Mouse (Mus musculus): ENCODE measurements at regions not wholly inside any gene's neighbourhood (a gene's known extent, or its start where the extent isn't known, plus 50 kb on each side); places are given as distances from the start of the nearest gene placed in this dataset.

DNA sequence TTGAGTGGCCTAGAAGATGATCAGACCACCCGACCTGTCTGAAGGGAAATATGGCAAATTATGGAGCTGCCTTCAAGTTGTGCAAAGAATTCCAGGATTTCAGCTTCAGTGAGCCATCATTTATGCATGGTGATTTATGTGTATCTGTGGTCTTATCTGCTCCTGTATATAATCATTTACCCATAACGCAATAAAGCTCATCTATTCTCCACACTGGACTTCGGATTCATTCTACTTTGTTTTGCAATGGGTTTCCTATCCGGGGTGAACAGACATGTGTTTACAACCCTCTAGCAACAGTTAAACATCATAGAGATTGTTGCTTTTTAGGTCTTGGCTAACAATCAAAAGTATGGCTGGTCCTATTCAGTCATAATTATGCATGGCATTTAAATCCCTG, 145.1 kb downstream of the Pcdh10 start:
- no peak overlapping the region for H3K9ac ChIP-seq (ENCODE audit: low read depth, low read length)
- H3K27ac ChIP-seq (ENCODE audit: low read length), result no peak overlapping the region
- no peak overlapping the region for H3K4me3 ChIP-seq (ENCODE audit: low read length)
- peak; percentile 98 for ATAC-seq
- no peaks in the 10 kb centered on the region for H3K36me3 ChIP-seq (ENCODE audit: control insufficient read depth, insufficient read depth, low read length)
- no peaks in the 10 kb centered on the region for H3K27me3 ChIP-seq (replicated peaks; ENCODE audit: control insufficient read depth, insufficient read depth, low read length)
- no peak overlapping the region for H3K4me2 ChIP-seq (ENCODE audit: low read depth, low read length)
- H3K9me3 ChIP-seq (ENCODE audit: control insufficient read depth, low read length), result no peaks in the 10 kb centered on the region
- WGBS, result 38% methylated on average over 4 of the region's 4 CpGs
- no peaks in the 10 kb centered on the region for H3K4me1 ChIP-seq (ENCODE audit: control insufficient read depth, insufficient read depth, low read length)

- no peaks in the 10 kb centered on the region for H3K4me1 ChIP-seq (ENCODE audit: control insufficient read depth, insufficient read depth, low read length)
- no peak overlapping the region for H3K27ac ChIP-seq (ENCODE audit: low read length)
- H3K36me3 ChIP-seq (ENCODE audit: control insufficient read depth, insufficient read depth, low read length), result no peaks in the 10 kb centered on the region
- no peaks in the 10 kb centered on the region for H3K9me3 ChIP-seq (ENCODE audit: control insufficient read depth, low read length)
- no peak overlapping the region for H3K4me3 ChIP-seq (ENCODE audit: low read length)
- H3K9ac ChIP-seq (ENCODE audit: low read depth, low read length), result no peak overlapping the region
- no peak for ATAC-seq
- H3K4me2 ChIP-seq (ENCODE audit: low read depth, low read length), result no peak overlapping the region
- 78% methylated on average over 3 of the region's 3 CpGs for WGBS
- no peaks in the 10 kb centered on the region for H3K27me3 ChIP-seq (replicated peaks; ENCODE audit: control insufficient read depth, insufficient read depth, low read length)
These were observed 168.9 kb downstream of the Pcdh10 start for GRCm38 (mm10) chr3:45547091-45547490.

DNA sequence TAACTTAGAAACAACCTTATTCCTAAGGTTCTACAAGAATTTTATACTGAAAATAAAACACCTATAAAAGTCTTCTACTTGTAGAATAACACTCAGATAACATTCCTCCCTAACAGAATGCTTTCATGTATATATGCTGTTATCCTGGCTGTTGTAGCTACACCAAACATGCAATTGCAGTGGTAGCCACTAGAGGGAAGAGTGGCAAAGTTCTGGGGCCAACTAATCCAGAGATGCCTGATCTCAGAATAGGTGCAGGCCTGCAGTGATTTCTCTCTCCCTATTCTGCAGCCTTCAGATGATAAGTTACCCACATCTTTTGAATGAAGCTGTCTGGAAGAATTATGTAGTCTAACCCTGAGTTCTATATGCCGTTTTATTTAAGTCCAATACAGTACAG, 177.5 kb downstream of the Pcdh10 start:
- H3K27me3 ChIP-seq (replicated peaks; ENCODE audit: control insufficient read depth, insufficient read depth, low read length), result no peaks in the 10 kb centered on the region
- H3K9me3 ChIP-seq (ENCODE audit: control insufficient read depth, low read length), result no peaks in the 10 kb centered on the region
- ATAC-seq, result no peak
- WGBS, result 18% methylated on average over 1 of the region's 1 CpGs
- no peaks in the 10 kb centered on the region for H3K36me3 ChIP-seq (ENCODE audit: control insufficient read depth, insufficient read depth, low read length)
- no peak overlapping the region for H3K4me3 ChIP-seq (ENCODE audit: low read length)
- no peak overlapping the region for H3K27ac ChIP-seq (ENCODE audit: low read length)
- no peak overlapping the region for H3K9ac ChIP-seq (ENCODE audit: low read depth, low read length)
- no peaks in the 10 kb centered on the region for H3K4me1 ChIP-seq (ENCODE audit: control insufficient read depth, insufficient read depth, low read length)
- no peak overlapping the region for H3K4me2 ChIP-seq (ENCODE audit: low read depth, low read length)

DNA sequence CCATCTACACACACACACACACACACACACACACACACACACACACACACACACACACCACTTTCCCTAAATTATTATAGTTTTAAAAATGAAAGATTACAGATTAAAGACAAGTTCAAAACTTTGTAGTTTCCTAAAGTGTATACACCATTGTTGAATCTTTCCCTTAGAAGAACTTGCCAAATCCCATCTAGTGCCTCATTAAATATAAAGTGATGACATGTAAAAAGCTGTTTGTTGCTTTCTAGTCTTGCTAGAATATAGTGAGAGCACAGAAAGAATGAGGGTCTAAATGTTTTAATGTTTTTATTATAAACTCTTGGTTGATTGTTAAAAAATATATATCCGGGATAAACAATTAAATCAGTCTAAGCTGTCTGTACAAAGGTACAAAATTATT, 194.8 kb downstream of the Pcdh10 start:
- Histone ChIP-seq H3K36me3 (ENCODE audit: control insufficient read depth, insufficient read depth, low read length) (no peaks in the 10 kb centered on the region), H3K4me1 (ENCODE audit: control insufficient read depth, insufficient read depth, low read length) (no peaks in the 10 kb centered on the region), H3K27me3 (replicated peaks; ENCODE audit: control insufficient read depth, insufficient read depth, low read length) (no peaks in the 10 kb centered on the region), H3K9me3 (ENCODE audit: control insufficient read depth, low read length) (no peaks in the 10 kb centered on the region), H3K4me2 (ENCODE audit: low read depth, low read length) (no peak overlapping the region), H3K4me3 (ENCODE audit: low read length) (no peak overlapping the region), H3K9ac (ENCODE audit: low read depth, low read length) (no peak overlapping the region), H3K27ac (ENCODE audit: low read length) (no peak overlapping the region)
- 92% methylated on average over 1 of the region's 1 CpGs for WGBS
- no peak for ATAC-seq

DNA sequence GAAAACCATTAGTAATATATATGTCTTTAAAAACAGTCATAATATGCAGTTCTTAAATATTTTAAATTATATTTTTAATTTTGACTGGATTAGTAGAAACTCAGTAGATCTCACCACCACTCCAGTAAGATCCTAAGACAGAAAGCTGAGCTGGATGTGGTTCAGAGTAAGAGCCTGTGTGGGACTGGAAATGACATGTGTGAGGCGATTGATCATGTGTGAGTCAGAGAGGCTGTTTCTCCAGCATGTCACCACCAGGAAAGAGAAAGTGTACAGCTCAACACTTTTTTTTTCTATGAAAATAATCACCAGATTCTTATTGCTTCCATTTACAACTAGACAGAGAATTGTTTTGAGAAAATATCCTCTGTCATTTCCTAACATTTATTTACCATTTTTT, 198.8 kb downstream of the Pcdh10 start:
- Histone ChIP-seq H3K36me3 (ENCODE audit: control insufficient read depth, insufficient read depth, low read length) (no peaks in the 10 kb centered on the region), H3K27ac (ENCODE audit: low read length) (no peak overlapping the region), H3K4me1 (ENCODE audit: control insufficient read depth, insufficient read depth, low read length) (no peaks in the 10 kb centered on the region), H3K4me2 (ENCODE audit: low read depth, low read length) (no peak overlapping the region), H3K27me3 (replicated peaks; ENCODE audit: control insufficient read depth, insufficient read depth, low read length) (no peaks in the 10 kb centered on the region), H3K9me3 (ENCODE audit: control insufficient read depth, low read length) (no peaks in the 10 kb centered on the region), H3K4me3 (ENCODE audit: low read length) (no peak overlapping the region), H3K9ac (ENCODE audit: low read depth, low read length) (no peak overlapping the region)
- 95% methylated on average over 1 of the region's 1 CpGs for WGBS
- ATAC-seq, result no peak

GRCm38 (mm10) chr3:45593561-45593960, 215.4 kb downstream of the Pcdh10 start:
- Histone ChIP-seq H3K27me3 (replicated peaks; ENCODE audit: control insufficient read depth, insufficient read depth, low read length) (no peaks in the 10 kb centered on the region), H3K9ac (ENCODE audit: low read depth, low read length) (no peak overlapping the region), H3K4me3 (ENCODE audit: low read length) (no peak overlapping the region), H3K36me3 (ENCODE audit: control insufficient read depth, insufficient read depth, low read length) (no peaks in the 10 kb centered on the region), H3K4me1 (ENCODE audit: control insufficient read depth, insufficient read depth, low read length) (no peaks in the 10 kb centered on the region), H3K27ac (ENCODE audit: low read length) (no peak overlapping the region), H3K9me3 (ENCODE audit: control insufficient read depth, low read length) (no peaks in the 10 kb centered on the region), H3K4me2 (ENCODE audit: low read depth, low read length) (no peak overlapping the region)
- no peak for ATAC-seq
- WGBS, result 40% methylated on average over 1 of the region's 1 CpGs

GRCm38 (mm10) chr3:45602278-45602677, 224.1 kb downstream of the Pcdh10 start:
- no peak overlapping the region for H3K4me2 ChIP-seq (ENCODE audit: low read depth, low read length)

DNA sequence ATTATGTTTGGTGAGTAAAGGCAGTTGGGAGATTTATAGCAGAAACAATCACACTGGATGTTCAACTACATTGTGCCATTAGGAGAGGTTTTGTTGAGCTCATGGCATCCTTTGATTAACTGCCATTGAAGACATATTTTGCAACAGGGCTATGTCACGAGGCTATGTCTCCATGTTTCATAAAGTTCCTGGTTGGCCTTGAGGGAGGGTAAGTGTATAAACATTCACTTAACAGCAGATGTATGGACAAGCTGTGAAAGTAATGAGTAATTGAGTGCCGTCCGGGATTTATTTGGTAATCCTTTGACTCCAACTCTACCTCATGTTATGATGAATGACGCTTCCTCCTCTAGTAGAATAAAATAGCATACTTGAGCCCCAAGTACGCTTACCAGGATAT, 225.0 kb downstream of the Pcdh10 start:
- no peaks in the 10 kb centered on the region for H3K27me3 ChIP-seq (replicated peaks; ENCODE audit: control insufficient read depth, insufficient read depth, low read length)
- H3K4me2 ChIP-seq (ENCODE audit: low read depth, low read length), result no peak overlapping the region
- ATAC-seq, result no peak
- no peak overlapping the region for H3K4me3 ChIP-seq (ENCODE audit: low read length)
- 71% methylated on average over 5 of the region's 5 CpGs for WGBS
- no peak overlapping the region for H3K9ac ChIP-seq (ENCODE audit: low read depth, low read length)
- no peaks in the 10 kb centered on the region for H3K9me3 ChIP-seq (ENCODE audit: control insufficient read depth, low read length)
- H3K36me3 ChIP-seq (ENCODE audit: control insufficient read depth, insufficient read depth, low read length), result no peaks in the 10 kb centered on the region
- H3K4me1 ChIP-seq (ENCODE audit: control insufficient read depth, insufficient read depth, low read length), result no peaks in the 10 kb centered on the region
- H3K27ac ChIP-seq (ENCODE audit: low read length), result no peak overlapping the region

More at GRCm38 (mm10) chr3:45602278-45602677, 224.1 kb downstream of the Pcdh10 start:
- no peak overlapping the region for H3K9ac ChIP-seq (ENCODE audit: low read depth, low read length)
- no peaks in the 10 kb centered on the region for H3K27me3 ChIP-seq (replicated peaks; ENCODE audit: control insufficient read depth, insufficient read depth, low read length)
- H3K9me3 ChIP-seq (ENCODE audit: control insufficient read depth, low read length), result no peaks in the 10 kb centered on the region
- no peak overlapping the region for H3K27ac ChIP-seq (ENCODE audit: low read length)
- no peak for ATAC-seq
- no peaks in the 10 kb centered on the region for H3K36me3 ChIP-seq (ENCODE audit: control insufficient read depth, insufficient read depth, low read length)
- 77% methylated on average over 2 of the region's 2 CpGs for WGBS
- H3K4me1 ChIP-seq (ENCODE audit: control insufficient read depth, insufficient read depth, low read length), result no peaks in the 10 kb centered on the region
- no peak overlapping the region for H3K4me3 ChIP-seq (ENCODE audit: low read length)

GRCm38 (mm10) chr3:45620729-45621128, 242.5 kb downstream of the Pcdh10 start:
- Histone ChIP-seq H3K4me2 (ENCODE audit: low read depth, low read length) (no peak overlapping the region), H3K9ac (ENCODE audit: low read depth, low read length) (no peak overlapping the region)
- no peak for ATAC-seq

GRCm38 (mm10) chr3:45645856-45646450, 267.8 kb downstream of the Pcdh10 start:
- no peak overlapping the region for H3K27ac ChIP-seq (ENCODE audit: low read length)
- no peaks in the 10 kb centered on the region for H3K27me3 ChIP-seq (replicated peaks; ENCODE audit: control insufficient read depth, insufficient read depth, low read length)
- ATAC-seq, result no peak
- H3K4me1 ChIP-seq (ENCODE audit: control insufficient read depth, insufficient read depth, low read length), result no peaks in the 10 kb centered on the region
- H3K36me3 ChIP-seq (ENCODE audit: control insufficient read depth, insufficient read depth, low read length), result no peaks in the 10 kb centered on the region
- 74% methylated on average over 6 of the region's 6 CpGs for WGBS
- H3K4me3 ChIP-seq (ENCODE audit: low read length), result no peak overlapping the region
- no peak overlapping the region for H3K4me2 ChIP-seq (ENCODE audit: low read depth, low read length)
- no peaks in the 10 kb centered on the region for H3K9me3 ChIP-seq (ENCODE audit: control insufficient read depth, low read length)
- H3K9ac ChIP-seq (ENCODE audit: low read depth, low read length), result no peak overlapping the region

More at GRCm38 (mm10) chr3:45620729-45621128, 242.5 kb downstream of the Pcdh10 start:
- Histone ChIP-seq H3K4me1 (ENCODE audit: control insufficient read depth, insufficient read depth, low read length) (no peaks in the 10 kb centered on the region), H3K4me3 (ENCODE audit: low read length) (no peak overlapping the region), H3K27ac (ENCODE audit: low read length) (no peak overlapping the region), H3K36me3 (ENCODE audit: control insufficient read depth, insufficient read depth, low read length) (no peaks in the 10 kb centered on the region), H3K27me3 (replicated peaks; ENCODE audit: control insufficient read depth, insufficient read depth, low read length) (no peaks in the 10 kb centered on the region), H3K9me3 (ENCODE audit: control insufficient read depth, low read length) (no peaks in the 10 kb centered on the region)

Measured in intestine, embryonic 16.5 days (tissue).